Mouse (Mus musculus) spleen, postnatal 4 days (tissue): ENCODE results near the gene Fars2.

ENCODE experiments used
- DNase-seq, 2 experiments: peaks; one replicate each; pipeline ENCODE4 v3.0.0; 2022; ENCODE audit warnings: low spot score in 2 of 2

The Fars2 gene

DNA sequence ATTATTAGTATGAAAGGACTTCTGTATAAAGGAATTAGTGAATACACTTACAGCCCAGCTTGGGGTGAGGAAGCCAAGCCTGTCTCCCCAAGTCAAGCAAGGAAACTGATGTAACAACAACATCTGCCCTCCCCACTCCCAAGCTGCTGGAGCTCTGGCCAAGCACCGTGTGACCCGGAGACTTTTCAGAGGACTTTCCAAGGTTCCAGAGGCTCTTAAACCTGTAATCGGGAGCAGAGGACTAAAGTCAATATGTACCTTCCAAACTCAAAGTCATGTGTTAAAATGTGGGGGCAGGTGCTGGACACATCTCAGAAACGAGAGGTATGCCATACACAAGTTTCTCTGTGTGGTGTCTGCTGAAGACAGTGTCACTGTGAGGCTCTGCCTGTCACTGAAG lies 566.4 kb downstream of the Fars2 start:
- no peak for DNase-seq

GRCm38 (mm10) chr13:36695516-36696201 lies 578.4 kb downstream of the Fars2 start:
- DNase-seq, result peak in 1 of 2 experiments; percentile 14

- no peak for DNase-seq
These were observed 579.1 kb downstream of the Fars2 start for GRCm38 (mm10) chr13:36696351-36696771.

DNA sequence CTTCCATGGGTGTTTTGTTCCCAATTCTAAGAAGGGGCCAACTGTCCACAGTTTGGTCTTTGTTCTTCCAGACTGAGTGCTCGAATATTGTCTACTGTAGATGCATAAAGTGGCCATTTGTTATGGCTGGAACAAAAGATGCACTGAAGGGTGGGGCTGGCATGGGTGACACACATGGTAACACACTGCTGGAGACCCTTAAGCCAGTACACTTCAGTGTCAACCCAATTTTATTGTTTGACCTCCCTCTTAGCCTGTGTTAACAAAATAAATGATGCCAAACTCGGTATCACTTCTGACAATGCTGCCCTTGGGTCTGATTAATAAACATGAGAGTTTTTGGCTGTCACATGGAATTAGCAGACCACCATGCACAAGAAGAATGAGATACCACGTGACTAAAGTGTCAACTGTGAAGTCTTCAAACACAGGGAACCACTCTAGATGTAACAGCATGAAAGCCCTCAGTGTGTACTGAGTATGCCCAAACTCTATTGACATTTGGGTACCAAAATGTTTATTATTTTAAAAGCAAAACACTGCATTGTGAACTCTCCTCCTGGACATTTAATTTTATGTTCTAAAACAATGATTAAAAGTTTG lies 590.0 kb downstream of the Fars2 start:
- DNase-seq, result no peak

GRCm38 (mm10) chr13:36714101-36714500 lies 596.9 kb downstream of the Fars2 start:
- no peak for DNase-seq

- no peak for DNase-seq
These were observed 599.5 kb downstream of the Fars2 start for GRCm38 (mm10) chr13:36716708-36717107.

DNA sequence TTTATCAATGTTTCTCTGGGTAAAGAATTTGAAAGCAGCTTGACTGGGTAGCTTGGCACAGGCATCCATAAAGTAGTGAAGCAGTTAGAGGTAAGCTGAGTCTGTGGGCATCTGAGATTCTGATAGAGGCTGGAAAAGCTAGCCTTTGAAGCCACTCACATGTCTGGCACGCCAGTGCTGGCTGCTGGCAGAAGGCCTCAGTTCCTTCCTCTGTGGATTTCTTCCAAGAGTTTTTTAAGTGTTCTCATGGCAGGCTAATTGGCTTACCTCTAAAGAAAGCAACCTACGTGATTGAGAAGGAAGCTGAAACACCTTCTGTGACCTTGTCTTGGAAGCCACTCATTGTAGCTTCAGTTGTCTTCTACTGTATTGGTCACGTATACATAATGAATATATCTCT lies 600.2 kb downstream of the Fars2 start:
- DNase-seq, result no peak

- no peak for DNase-seq
These were observed 603.2 kb downstream of the Fars2 start for GRCm38 (mm10) chr13:36720297-36721017.

DNA sequence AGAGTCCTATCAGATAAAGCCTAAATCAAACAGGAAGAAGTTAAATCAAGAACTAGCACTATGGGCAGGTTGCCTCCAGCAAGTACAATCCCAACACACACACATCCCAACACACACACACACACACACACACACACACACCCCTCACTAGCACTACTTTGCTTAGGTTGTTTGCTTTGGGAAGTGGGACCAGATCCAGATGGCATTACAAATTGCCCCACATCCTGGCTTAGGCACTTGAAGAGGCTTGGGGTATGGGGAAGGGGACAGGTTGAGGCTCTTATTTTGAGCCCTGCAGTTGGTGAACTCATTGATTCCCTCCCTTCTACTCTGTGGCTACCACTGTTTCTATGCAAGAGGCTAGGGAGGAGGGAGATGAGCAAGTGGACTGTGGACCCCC lies 605.1 kb downstream of the Fars2 start:
- no peak for DNase-seq

GRCm38 (mm10) chr13:36723726-36724300 lies 606.6 kb downstream of the Fars2 start:
- no peak for DNase-seq

DNA sequence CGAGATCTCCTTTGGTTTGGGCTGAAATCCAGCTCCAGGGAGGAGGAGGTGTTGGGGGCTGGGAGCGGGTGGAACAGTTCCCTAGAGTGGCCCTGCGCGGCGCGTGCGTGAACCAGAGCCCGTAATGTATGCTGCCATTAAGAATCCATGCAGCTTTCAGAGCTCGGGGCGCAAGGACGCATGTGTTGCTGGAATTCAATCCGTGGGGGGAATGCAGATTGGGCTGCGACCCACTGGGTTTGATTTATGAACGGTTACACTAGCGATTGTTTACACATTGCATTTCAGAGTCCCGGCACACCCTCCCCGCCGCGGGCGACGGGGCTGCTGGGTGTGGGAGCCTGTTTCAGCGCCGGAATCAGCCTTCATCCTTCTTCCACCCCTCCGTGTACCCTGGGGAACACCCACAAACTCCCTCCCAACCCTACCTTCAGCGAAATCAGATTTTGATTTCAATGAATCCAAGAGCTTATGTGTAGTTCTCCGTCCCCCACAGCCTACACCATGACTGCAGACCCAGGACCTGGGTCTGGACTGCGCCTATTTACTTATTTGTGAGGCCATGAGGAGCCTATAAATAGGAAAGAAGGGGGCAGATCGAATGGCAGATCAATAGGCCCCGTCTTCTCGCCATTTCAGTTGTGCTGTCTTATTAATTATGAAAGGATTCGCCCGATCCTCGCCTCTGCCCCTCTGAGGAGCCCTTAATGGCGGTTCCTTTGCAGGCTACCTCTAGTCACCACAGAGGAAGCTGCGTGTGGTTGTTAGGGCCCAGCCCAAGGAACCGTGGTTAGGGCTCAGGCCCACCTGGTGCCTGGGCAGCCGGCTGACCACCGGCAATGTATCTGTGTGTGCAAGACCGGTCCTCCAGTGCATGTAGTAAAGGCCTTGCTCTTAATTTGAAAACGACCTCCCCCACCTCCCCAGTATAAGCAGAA lies 607.6 kb downstream of the Fars2 start:
- no peak for DNase-seq

DNA sequence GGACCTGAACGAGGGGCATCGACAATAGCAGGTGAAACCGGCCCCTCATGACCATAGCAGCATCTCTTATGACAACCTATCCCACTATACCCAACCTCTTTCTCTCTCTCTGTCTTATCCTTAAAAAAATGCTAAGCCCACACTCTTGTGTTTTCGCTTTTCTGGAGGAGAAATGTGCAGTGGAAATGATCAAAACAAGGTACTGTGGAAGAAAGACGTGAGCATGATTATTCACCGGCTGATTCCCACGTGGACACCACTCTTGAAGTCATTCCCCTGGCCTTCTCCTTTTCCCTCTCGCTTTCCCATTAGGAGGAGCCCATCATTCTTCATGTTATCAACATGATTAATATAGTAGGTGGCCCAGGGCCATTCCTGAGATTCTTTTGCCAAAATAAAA lies 608.7 kb downstream of the Fars2 start:
- no peak for DNase-seq

DNA sequence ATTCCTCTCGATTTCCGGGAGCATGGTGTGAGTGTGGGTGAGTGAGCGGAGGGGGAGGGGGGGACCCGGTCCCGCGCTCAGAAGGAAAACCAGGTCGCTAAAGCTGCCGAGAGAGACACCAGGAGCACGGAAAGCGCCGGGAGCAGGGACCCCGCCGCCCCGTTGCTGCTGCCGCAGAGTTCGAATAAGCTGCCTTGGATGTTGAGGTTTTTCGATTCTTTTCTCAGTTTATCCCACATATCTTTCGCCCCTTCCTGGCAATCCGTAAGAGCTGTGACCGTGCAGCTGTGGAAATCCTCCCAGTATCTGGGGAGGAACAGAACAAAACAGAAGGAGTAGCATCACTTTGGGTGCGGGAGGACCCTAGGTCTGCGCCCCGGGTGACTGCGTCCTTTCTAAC lies 609.3 kb downstream of the Fars2 start:
- DNase-seq, result no peak

GRCm38 (mm10) chr13:36726951-36727778 lies 610.0 kb downstream of the Fars2 start:
- no peak for DNase-seq

DNA sequence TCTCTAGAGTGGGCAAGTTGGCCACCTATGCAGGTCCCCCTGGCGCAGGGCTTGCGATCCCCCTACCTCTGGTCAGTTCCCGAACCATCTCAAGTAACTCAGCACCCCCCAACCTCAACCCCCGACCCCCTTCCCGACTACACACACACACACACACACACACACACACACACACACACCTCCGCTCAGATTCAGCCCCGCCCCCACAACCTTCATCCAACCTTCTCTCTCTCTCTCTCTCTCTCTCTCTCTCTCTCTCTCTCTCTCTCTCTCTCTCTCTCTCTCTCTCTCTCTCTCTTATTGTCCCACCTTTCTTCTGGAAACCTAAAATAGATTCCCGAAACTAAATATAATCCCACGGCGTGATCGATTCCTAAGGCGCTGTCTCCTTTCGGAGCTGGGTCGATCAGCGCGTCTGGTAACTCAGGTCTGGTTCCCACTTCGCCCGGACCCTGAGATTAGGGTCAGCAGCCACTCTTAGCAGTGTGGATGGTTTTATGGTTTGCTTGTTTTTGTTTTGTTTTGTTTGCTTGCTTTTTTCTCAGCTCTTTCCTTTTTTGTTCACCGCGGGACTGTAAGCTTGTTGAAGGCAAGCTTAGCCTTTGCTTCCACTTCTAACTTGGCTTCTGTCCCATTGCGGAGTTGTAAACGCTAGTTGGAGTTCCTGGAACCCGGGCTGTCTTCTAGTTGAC lies 610.7 kb downstream of the Fars2 start:
- DNase-seq, result no peak

- no peak for DNase-seq
These were observed 611.3 kb downstream of the Fars2 start for GRCm38 (mm10) chr13:36728509-36728908.

GRCm38 (mm10) chr13:36729731-36730340 lies 612.6 kb downstream of the Fars2 start:
- DNase-seq, result no peak

- DNase-seq, result no peak
These were observed 613.1 kb downstream of the Fars2 start for GRCm38 (mm10) chr13:36730341-36730761.
